In the genomic region with DNA sequence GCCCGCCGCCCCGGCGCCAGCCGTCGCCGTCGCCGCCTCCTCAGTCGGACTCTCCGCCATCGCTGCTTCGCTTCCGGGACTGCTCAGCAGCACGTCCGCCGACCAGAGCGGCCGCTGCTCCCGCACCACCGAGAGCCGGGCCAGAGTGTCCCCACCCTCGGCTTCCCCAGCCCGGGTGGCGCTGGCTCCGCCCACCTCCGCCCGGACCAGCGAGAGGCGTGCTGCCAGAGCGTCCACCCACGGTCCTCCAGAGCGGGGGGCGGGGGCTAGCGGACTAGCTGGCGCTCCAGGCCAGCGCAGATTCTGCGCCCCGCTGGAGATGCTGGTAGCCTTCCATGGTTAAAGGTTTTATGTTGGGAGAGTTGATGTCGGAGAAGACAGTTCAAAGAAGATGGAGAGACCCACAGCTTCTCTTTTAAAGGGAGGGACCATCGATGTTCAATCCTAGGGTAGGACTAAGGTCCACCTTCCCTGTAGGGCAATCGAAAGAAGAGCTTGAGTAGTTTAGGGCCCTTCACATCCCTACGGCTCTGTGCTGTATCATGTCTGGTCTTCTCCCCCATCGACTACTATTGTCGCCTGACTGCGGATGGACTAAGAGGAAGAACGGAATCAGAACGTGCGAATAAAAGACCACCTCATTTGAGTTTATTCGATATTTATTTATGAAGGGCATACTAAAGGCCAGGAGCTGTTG, we compare ENCODE assay signal across 7 mouse cellular contexts. TPM values are rescaled to one million over a fixed set of nuclear protein-coding genes. Genes with fewer than 3 reads are reported as not detected.
DNase-seq lines count a peak whose midpoint lies in the region; ATAC-seq and TF ChIP-seq lines count a peak whose summit lies in the region.

Gene Ube2z (minus strand): TSS at position 174 of the 697 bp plus-strand sequence.

- peak; percentile 42 for TF ChIP-seq CTCF in intestine, postnatal 0 days (IDR thresholded peaks at IDR 0.05; ENCODE audit: low read depth)
- TF ChIP-seq CTCF in small intestine, adult 2 months (IDR thresholded peaks at IDR 0.05; ENCODE audit: extremely low read depth, insufficient read length, insufficient replicate concordance, low read depth, low read length): no peak

- peak; percentile 94 for TF ChIP-seq POLR2A in small intestine, adult 2 months (IDR thresholded peaks at IDR 0.05; ENCODE audit: low read depth, low read length)

- peak within 1 kb of the TSS; percentile 91 for H3K9ac ChIP-seq in intestine, postnatal 0 days (ENCODE audit: low read depth, low read length)
- H3K9ac ChIP-seq in midbrain, embryonic 12.5 days (replicated peaks): peak within 1 kb of the TSS; percentile 96

- peak within 1 kb of the TSS; percentile 90 for H3K27ac ChIP-seq in intestine, postnatal 0 days (ENCODE audit: low read depth, low read length)
- H3K27ac ChIP-seq in midbrain, embryonic 12.5 days (replicated peaks): peak within 1 kb of the TSS; percentile 83
- H3K27ac ChIP-seq in small intestine, adult 2 months (ENCODE audit: insufficient read depth, low read depth, low read length): peak within 1 kb of the TSS; percentile 38

- no peaks in the 10 kb centered on the region for H3K27me3 ChIP-seq in intestine, postnatal 0 days (replicated peaks; ENCODE audit: control insufficient read depth, insufficient read depth, low read length)
- no peaks in the 10 kb centered on the region for H3K27me3 ChIP-seq in midbrain, embryonic 12.5 days
- H3K27me3 ChIP-seq in small intestine, adult 2 months (ENCODE audit: control insufficient read depth, insufficient read depth, low read length): no peaks in the 10 kb centered on the region

- ATAC-seq in intestine, postnatal 0 days: peak; percentile 98
- peak; percentile 99 for ATAC-seq in midbrain, embryonic 12.5 days (ENCODE audit: low FRiP score, low read depth)

- DNase-seq in adrenal gland, adult 8-10 months: peak; percentile 93
- peak; percentile 99 for DNase-seq in embryo, embryonic 9.5 days (ENCODE audit: extremely low spot score)
- no peak for DNase-seq in gonadal fat pad, adult 2 months (ENCODE audit: low read depth)
- peak; percentile 99 for DNase-seq in left cerebral cortex, postnatal 4 days

- H3K4me2 ChIP-seq in intestine, postnatal 0 days (replicated peaks; ENCODE audit: low read depth): peak within 1 kb of the TSS; percentile 70
- peak within 1 kb of the TSS; percentile 93 for H3K4me2 ChIP-seq in midbrain, embryonic 12.5 days (replicated peaks)

- intact Hi-C loops in left cerebral cortex, postnatal 4 days (cut with DNase I): no loop called here

- peak within 1 kb of the TSS; percentile 93 for H3K4me3 ChIP-seq in intestine, postnatal 0 days (ENCODE audit: low read depth, low read length)
- H3K4me3 ChIP-seq in midbrain, embryonic 12.5 days: peak within 1 kb of the TSS; percentile 97
- H3K4me3 ChIP-seq in small intestine, adult 2 months (ENCODE audit: low read depth, low read length): peak within 1 kb of the TSS; percentile 94

- H3K36me3 ChIP-seq in intestine, postnatal 0 days (ENCODE audit: control insufficient read depth, insufficient read depth): peaks cover 14% of the 10 kb centered on the region
- peaks cover 23% of the 10 kb centered on the region for H3K36me3 ChIP-seq in midbrain, embryonic 12.5 days
- peaks cover 19% of the 10 kb centered on the region for H3K36me3 ChIP-seq in small intestine, adult 2 months (ENCODE audit: control insufficient read depth, insufficient read depth, low read length)

- 3% methylated on average over 49 of the region's 50 CpGs for WGBS in intestine, postnatal 0 days
- WGBS in midbrain, embryonic 12.5 days: 5% methylated on average over 50 of the region's 50 CpGs
- WGBS in small intestine, adult 2 months: 3% methylated on average over 49 of the region's 50 CpGs

- no peaks in the 10 kb centered on the region for H3K9me3 ChIP-seq in intestine, postnatal 0 days (ENCODE audit: control insufficient read depth)
- no peaks in the 10 kb centered on the region for H3K9me3 ChIP-seq in midbrain, embryonic 12.5 days

- H3K4me1 ChIP-seq in intestine, postnatal 0 days (replicated peaks; ENCODE audit: control insufficient read depth, insufficient read depth, low read length): no peaks in the 10 kb centered on the region
- H3K4me1 ChIP-seq in midbrain, embryonic 12.5 days: peaks cover 24% of the 10 kb centered on the region
- H3K4me1 ChIP-seq in small intestine, adult 2 months (ENCODE audit: control insufficient read depth, insufficient read depth, insufficient read length, low read length): peaks cover 7% of the 10 kb centered on the region; the same call in 1 of the 2 replicates

RNA-seq across cellular contexts. Expression of gene Ube2z, which starts in this region (rescaled TPM):
- total RNA-seq in adrenal gland, adult 8-10 months (2022): 10 to 100 TPM; 53.9 to 60.0 (median 57.0) TPM
- polyA plus RNA-seq in gonadal fat pad, adult 2 months (2012; rRNA removed): 89.4 and 104 TPM in 2 replicates
- 24.8 and 25.0 TPM in 2 replicates for polyA plus RNA-seq in intestine, postnatal 0 days (2015; fragmentation: Nextera tagmentation; extraction: Ambion mirVana)
- 10 to 100 TPM; 68.1 to 72.8 TPM for total RNA-seq in left cerebral cortex, postnatal 4 days (2021)
- polyA plus RNA-seq in midbrain, embryonic 12.5 days (2016; fragmentation: Nextera tagmentation; extraction: Ambion mirVana): 36.1 and 42.1 TPM in 2 replicates
- 12.1 and 23.0 TPM in 2 replicates for polyA plus RNA-seq in small intestine, adult 2 months (2012; rRNA removed)

Comparison
In these comparisons a context has a peak if more than half of its experiments do, and no peak if none do; other contexts are left out.
1. H3K27ac ChIP-seq: peak in every context shown above with its lines; median percentile 90 in intestine, postnatal 0 days; 83 in midbrain, embryonic 12.5 days; 38 in small intestine, adult 2 months.